Mouse (Mus musculus): ENCODE measurements around the gene Tmem19.
A peak's percentile ranks its signal among the peaks of the same experiment; 100 is the strongest.

The Tmem19 gene

GRCm38 (mm10) chr10:115361840-115362622, at the start of gene Tmem19:
Tmem19 (minus strand) TSS chr10:115362501.
- peak; percentile 98 for DNase-seq (ENCODE audit: inconsistent ontology term)

DNA sequence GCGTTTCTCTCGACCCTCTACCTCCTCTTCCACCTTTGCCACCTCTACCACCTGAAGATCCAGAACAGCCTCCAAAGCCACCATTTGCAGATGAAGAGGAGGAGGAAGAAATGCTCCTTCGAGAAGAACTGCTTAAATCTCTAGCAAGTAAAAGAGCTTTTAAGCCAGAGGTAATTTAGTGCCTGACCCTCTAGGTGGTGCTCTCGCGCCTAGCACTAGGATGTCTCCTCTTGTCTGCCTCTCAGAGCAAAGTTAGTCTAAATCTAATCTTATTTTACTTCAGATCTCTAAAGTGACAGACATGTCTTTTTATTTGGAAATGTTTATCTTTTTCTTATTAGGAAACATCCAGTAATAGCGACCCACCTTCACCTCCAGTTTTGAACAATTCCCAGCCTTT, 44.1 kb upstream of the Tmem19 start:
- peak; percentile 54 for DNase-seq (ENCODE audit: inconsistent ontology term)

- no peak for DNase-seq (ENCODE audit: inconsistent ontology term)
Observed at GRCm38 (mm10) chr10:115391896-115392295, 29.6 kb upstream of the Tmem19 start.

GRCm38 (mm10) chr10:115391076-115391475, 28.8 kb upstream of the Tmem19 start:
- no peak for DNase-seq (ENCODE audit: inconsistent ontology term)

- no peak for DNase-seq (ENCODE audit: inconsistent ontology term)
Observed at GRCm38 (mm10) chr10:115387891-115388290, 25.6 kb upstream of the Tmem19 start.

DNA sequence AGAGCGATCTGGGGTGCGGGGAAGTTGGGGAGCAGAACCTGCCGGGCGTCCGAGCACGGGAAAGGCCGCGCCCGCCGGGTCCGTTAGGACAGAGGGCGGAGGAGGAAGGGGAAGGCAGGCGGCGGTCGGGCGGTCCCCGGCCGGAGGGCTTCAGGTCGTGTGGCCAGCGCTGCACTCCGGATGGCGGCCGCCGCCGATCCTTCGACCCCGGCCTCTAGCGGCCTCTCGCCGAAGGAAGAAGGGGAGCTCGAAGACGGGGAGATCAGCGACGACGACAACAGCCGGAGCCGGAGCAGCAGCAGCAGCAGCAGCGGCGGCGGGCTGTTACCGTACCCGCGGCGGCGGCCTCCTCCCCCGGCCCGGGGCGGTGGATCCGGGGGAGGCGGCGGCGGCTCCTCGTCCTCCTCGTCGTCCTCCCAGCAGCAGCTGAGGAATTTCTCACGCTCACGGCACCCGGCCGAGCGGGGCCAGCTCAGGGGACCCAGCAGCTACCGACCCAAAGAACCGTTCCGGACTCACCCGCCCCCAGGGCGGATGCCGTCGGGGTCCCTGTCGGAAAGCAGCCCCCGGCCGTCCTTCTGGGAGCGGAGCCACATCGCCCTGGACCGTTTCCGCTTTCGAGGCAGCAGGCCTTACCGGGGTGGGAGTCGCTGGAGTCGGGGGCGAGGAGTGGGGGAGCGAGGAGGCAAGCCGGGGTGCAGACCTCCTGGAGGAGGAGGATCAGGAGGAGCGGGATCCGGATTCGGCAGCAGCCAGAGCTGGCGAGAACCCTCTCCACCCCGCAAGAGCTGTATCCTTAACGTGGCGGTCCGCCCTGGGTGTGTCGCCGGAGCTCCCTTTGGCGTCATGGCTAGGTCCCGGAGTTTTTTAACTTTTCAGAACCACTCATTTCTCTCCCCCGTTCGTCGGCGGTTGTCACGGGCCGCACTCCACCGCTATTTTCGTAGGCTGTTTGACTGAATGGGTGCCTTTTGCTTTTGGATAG, 23.0 kb upstream of the Tmem19 start:
- DNase-seq (ENCODE audit: inconsistent ontology term) = peak; percentile 73

DNA sequence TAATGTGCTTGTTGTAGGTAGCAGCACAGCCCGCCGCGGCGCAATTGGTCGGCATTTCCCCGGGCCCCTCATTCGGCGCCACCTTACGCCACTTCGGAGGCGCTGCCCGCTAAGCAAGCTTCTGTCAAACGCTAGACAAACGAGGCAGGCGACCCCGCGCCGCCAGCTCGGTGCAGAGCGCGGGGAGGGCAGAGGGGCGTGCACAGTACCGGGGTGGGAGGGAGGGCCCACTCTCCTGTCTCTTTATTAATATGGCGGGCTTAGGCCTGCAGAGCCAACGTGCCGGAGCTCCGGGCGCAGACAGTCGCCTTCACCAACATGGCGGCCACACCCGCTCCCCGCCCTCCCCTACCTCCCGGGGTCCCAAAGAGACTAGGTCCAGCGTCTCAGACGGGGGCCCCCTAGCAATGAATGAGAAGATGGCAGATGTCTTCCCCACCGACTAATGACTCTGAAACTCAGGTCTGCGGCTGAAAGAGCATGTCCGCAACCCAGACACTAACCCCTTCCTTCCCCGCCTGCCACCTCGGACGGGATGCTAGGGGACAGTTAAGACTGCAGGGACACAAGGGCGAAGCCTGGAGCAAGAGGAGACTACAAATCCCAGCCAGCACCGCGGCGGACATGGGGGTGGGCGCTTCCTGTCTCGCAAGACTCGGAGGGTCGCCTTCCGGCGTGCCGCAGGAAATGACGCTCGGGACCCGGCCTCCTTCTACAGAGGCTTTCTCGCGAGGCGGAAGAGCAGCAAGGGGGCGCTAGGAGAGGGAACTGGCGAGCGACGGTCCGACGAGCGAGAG, 22.1 kb upstream of the Tmem19 start, which contains the start of the genes Thap2 and Zfc3h1:
TSS of gene Thap2 (minus strand) at position 223 of the 797 bp plus-strand sequence.
TSS of gene Zfc3h1 (plus strand) at position 739 of the 797 bp plus-strand sequence.
- DNase-seq (ENCODE audit: inconsistent ontology term) = peak; percentile 100

GRCm38 (mm10) chr10:115383644-115384220, 21.4 kb upstream of the Tmem19 start:
- peak; percentile 54 for DNase-seq (ENCODE audit: inconsistent ontology term)

- DNase-seq (ENCODE audit: inconsistent ontology term) = peak; percentile 36
Observed at GRCm38 (mm10) chr10:115382846-115383643, 20.7 kb upstream of the Tmem19 start.

DNA sequence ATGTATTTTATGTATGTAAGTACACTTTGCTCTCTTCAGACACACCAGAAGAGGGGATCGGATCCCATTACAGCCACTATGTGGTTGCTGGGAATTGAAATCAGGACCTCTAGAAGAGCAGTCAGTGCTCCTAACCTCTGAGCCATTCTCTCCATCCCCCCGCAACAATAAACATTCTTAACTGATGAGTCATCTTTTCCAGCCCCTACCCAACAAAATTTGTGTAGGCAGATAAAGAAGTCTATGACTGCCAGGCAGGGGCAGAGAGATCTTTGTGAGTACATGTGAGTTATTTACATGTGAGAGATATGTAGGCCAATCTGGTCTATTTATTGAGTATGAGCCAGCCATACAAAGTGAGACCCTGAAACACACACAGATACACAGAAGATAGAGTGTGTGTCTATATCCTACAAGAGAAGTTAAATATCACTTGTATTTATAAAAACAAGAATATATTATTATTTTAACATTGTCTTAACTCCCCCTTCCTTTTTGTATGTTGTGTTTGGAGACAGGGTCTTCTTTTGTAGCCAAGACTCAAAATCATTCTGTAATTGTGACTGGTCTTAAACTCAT, 19.3 kb upstream of the Tmem19 start:
- peak; percentile 64 for DNase-seq (ENCODE audit: inconsistent ontology term)

DNA sequence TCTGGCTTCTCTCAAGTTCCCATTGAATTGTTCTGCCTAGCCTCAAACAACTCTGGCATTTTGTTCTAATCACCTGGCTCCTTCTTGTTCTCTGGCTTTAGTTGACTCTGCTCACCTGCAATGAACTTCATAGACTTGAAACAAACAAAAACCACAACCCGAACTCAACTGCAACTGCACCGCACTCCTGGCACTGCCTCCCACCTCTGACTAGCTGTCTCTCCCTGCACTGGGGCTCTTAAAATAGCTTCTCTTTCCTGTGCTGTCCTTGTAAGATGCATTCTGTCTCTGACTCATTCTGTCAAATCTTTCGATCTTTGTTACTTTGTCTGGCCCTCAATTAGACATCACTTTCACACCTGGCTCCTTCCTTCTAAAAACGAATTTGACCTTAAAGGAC, 850 bp upstream of the Tmem19 start:
- DNase-seq (ENCODE audit: inconsistent ontology term) = no peak

- no peak for DNase-seq (ENCODE audit: inconsistent ontology term)
Observed at GRCm38 (mm10) chr10:115362623-115362964, 293 bp upstream of the Tmem19 start.

- no peak for DNase-seq (ENCODE audit: inconsistent ontology term)
Observed at GRCm38 (mm10) chr10:115359066-115359465, 3.2 kb downstream of the Tmem19 start.

DNA sequence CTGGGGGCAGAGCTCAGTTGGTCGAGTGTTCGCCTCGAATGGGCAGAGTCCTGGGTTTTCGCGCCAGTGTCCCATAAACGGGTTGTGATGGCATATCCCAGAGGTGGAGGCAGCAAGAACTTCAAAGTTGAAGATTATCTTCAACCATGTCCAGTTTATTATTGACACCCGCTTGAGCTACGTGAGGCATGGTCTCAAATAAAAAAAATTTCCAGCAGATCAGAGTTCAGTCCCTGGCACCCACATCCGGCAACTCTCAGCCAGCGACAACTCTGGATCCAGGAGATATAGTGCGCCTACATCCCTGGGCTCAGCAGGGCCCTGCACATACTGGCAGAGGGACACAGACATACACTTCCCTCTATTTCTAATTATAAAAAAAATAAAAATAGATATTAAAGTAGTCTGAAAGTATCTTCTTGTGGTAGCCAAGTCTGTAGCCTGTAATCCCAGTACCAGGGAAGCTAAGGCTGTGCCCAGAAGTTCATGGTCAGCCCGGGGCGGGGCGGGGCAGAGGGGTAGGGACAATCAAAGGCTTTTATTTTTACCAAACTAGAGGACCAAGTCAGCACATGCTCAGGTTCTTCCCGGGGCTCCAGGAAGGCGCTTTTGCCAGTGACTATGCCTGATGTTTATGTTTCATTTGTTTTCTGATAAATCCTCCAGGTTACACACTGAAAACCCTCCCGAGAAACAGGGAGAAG, 3.9 kb downstream of the Tmem19 start:
- DNase-seq (ENCODE audit: inconsistent ontology term) = no peak

DNA sequence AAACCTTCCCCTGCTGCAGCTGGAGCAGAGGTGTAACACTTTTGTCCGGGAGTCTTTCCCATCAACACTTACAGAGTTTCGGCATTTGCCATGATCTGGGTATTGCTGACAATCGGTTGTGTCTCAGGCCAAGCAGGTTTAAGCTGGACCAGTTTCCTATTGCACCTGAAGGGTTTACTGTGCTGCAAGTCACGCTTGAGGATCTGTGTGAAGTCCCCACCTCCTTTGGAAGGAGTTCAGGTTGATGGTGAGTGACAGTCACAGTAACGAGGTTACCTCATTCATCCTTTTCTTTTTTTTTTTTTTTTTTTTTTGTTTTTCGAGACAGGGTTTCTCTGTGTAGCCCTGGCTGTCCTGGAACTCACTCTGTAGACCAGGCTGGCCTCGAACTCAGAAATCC, 6.2 kb downstream of the Tmem19 start:
- no peak for DNase-seq (ENCODE audit: inconsistent ontology term)

DNA sequence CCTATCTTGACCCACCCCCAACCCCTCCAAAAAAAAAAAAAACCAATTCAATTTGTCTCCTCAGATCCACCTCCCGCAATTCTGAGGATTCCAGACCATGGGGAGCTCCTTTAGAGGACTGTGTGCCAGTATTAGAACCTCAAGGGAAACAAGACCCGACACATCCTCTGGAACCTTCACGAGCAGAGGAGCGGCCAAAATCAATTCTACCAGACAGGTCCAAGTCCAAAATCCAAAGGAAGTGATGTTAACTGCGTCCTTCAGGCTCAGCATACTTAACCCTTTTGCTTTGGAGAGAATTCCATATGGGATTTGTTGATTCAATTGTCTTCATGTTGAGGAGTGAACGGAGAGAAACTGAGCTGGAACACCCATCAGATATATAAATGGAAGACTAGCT, 7.3 kb downstream of the Tmem19 start:
- no peak for DNase-seq (ENCODE audit: inconsistent ontology term)

- peak; percentile 64 for DNase-seq (ENCODE audit: inconsistent ontology term)
Observed at GRCm38 (mm10) chr10:115354553-115354952, 7.7 kb downstream of the Tmem19 start.

DNA sequence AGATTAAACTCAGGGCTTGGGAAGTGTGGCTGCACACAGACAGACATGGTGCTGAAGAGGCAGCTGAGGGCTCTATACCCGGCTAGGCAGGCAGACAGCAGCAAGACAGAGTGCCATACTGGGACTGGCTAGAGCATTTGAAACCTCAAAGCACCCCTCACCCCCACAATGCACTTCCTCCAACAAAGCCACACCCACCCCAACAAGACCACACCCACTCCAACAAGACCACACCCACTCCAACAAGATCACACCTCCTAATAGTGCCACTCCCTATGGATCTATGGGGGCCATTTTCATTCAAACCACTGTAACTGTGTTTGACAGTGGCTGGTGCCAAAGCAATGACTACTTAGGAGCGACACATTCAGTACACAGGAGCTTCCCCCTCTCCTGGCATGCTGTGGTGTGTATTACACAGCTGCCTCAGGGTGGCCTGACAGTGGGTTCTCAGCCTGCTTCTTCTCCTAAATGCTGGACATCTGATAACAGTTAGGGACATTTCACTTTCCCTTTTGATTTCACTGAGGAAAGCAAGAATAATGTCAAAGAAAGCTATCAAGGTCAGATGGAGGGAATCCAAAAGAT, 11.4 kb downstream of the Tmem19 start:
- DNase-seq (ENCODE audit: inconsistent ontology term) = no peak

- no peak for DNase-seq (ENCODE audit: inconsistent ontology term)
Observed at GRCm38 (mm10) chr10:115349509-115349908, 12.8 kb downstream of the Tmem19 start.

All from Muller cell, postnatal 12 days (primary cell).